Mouse (Mus musculus) right cerebral cortex, adult 2 months (tissue): Measurements from ENCODE around the gene Tsen2.

Experiments
- DNase-seq, 2 experiments: peaks; one replicate each; pipeline ENCODE4 v3.0.0; 2021 to 2022; ENCODE audit warnings: low spot score in 2 of 2

Tsen2 gene

DNA sequence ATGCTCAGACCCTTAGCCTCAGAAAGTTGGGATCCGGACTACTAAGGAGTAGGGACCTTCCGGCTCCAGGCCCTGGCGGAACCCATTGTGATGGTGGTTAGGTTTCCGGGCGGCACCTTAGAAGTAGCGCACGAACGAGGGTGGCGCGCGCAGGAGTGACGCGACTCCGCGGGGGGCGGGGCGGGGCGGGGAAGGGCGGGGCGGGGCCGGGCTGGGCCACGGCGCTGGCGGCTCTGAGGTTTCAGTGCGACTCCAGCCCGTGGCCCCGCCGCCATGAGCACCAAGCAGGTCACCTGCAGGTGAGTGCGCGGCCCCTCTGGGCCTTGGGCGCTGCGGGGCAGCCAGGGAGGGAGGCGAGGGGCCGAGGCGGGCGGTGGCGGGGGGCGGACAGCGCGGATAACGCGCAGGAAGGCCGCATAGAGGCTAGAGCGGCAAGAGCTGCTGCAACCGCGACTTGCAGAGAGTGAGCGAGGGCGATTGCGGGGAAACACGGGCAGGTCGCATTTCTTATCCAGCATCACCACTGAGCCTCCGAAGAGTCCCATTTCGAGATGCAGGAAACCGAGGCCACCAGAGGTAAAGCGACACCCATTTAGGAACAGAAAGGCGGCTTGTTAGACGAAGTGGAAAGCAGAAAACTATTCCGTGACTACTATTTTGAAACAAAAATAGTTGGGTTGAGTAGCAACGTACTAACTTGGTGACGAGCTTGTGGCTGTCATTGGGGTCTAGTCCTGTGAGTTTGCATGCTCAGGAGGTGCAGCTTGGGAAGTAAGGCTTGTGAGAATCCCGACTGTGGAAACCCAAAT, 57.5 kb downstream of the Tsen2 start, which contains the start of gene Mkrn2:
Gene Mkrn2, plus strand, starts transcription at position 188 of the 809 bp plus-strand sequence.
- peak; percentile 70 to 84 for DNase-seq

- no peak for DNase-seq
These were observed 62.0 kb downstream of the Tsen2 start for GRCm38 (mm10) chr6:115606461-115606860.

DNA sequence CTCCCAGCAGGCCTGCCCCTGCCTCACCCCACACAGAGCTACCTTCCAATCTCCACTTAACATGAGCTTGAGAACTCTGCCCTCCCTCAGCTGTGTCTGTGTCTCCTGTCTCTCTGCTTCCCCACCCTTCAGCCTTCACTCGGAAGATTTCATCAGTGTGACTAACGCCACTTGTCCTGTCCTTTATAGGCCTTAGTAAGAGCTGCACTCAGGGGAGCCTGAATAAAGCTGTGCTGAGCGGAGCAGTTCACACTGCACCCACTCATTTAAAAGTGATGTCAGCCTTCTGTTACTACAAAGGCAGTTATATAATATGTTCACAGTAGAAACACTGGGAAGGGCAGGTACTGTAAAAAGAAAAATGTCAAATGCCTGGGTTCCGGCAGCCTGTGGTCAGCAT, 63.0 kb downstream of the Tsen2 start:
- DNase-seq: peak; percentile 52 to 55

GRCm38 (mm10) chr6:115609121-115609520, 64.7 kb downstream of the Tsen2 start:
- DNase-seq: no peak

- DNase-seq: no peak
These were observed 65.8 kb downstream of the Tsen2 start for GRCm38 (mm10) chr6:115610301-115610700.

DNA sequence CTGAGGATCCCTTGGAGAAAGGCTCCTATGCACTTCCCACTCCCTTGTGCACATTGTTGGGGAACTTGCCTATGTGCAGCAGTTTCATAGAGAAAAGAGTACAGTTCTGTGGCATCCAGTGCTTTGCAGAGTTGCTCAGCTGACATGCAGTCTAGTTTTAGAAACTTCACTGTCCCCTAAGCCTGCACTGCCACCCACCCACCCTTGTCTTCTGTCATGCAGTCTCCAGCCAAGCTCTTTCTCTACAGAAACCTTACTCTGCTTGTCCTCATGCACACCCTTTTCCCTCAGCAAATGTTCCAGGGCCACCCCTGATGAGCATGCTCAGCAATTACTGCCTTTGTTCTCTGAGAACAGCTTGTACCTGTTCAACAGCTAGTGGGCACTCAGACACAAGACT, 69.3 kb downstream of the Tsen2 start:
- DNase-seq: peak in 1 of 2 experiments; percentile 34

DNA sequence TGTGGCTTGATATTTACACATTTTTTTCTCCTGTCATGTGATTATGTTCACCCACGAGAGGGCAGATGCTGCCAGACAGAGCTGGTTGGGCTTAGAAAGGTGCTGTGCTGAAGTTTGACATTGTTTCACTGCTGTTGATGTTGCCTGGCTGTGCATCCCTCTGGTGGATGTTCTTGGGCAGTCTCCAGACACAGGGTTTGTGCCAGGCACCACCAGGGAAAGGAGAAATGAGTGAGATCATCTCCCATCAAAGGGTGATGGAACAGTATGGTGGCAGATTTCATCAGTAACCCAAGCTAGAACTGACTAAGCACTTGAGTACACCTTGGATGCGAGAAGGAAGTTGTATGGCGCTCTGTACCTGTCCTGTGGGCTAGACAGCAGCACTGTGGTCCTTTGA, 71.5 kb downstream of the Tsen2 start:
- no peak for DNase-seq

- no peak for DNase-seq
These were observed 75.4 kb downstream of the Tsen2 start for GRCm38 (mm10) chr6:115619818-115620217.

DNA sequence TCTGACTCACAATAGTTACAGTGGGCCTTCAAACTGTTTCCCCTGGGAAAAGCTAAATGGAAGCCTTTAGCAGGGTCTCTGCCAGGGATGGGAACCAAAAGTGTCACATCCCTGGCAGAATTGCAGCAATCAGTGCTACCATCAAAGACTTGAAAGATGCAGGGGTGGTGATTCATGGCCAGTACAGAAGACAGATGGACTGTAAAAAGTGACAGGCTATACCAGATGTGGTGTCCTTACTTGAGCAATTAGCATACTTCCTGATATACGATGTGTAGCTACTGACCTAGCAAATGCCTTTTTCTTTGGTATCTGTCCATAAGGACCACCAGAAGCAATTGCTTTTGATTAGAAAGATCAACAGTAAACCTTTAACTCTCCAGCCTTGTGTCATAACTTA, 76.5 kb downstream of the Tsen2 start:
- DNase-seq: no peak

GRCm38 (mm10) chr6:115626121-115626520, 81.7 kb downstream of the Tsen2 start:
- no peak for DNase-seq
